Comparison of ENCODE assay signal across 8 mouse cellular contexts in genomic region chr9:121669348-121669791, GRCm38 (mm10). TPM values are rescaled to one million over a fixed set of nuclear protein-coding genes. Genes with fewer than 3 reads are reported as not detected.
DNase-seq lines count a peak whose midpoint lies in the region; ATAC-seq lines count a peak whose summit lies in the region.

No protein-coding gene starts in this region.

- ATAC-seq in hindbrain, embryonic 11.5 days (ENCODE audit: low FRiP score) = peak; percentile 68
- ATAC-seq in limb, embryonic 13.5 days (ENCODE audit: low FRiP score, low read depth) = peak; percentile 69; the same call in 1 of the 2 replicates
- peak; percentile 71 for ATAC-seq in midbrain, embryonic 12.5 days (ENCODE audit: low FRiP score, low read depth)

- WGBS in hindbrain, embryonic 11.5 days = under 1% methylated on average over 28 of the region's 28 CpGs
- under 1% methylated on average over 28 of the region's 28 CpGs for WGBS in limb, embryonic 13.5 days
- WGBS in midbrain, embryonic 12.5 days = under 1% methylated on average over 28 of the region's 28 CpGs

- no peak overlapping the region for H3K27ac ChIP-seq in hindbrain, embryonic 11.5 days (ENCODE audit: low read depth, low read length)
- no peak overlapping the region for H3K27ac ChIP-seq in limb, embryonic 13.5 days
- no peak overlapping the region for H3K27ac ChIP-seq in midbrain, embryonic 12.5 days (replicated peaks)

- peak overlapping the region; percentile 20 for H3K4me3 ChIP-seq in hindbrain, embryonic 11.5 days (ENCODE audit: low read depth, low read length)
- H3K4me3 ChIP-seq in limb, embryonic 13.5 days = peak overlapping the region; percentile 35
- peak overlapping the region; percentile 32 for H3K4me3 ChIP-seq in midbrain, embryonic 12.5 days

- H3K9ac ChIP-seq in hindbrain, embryonic 11.5 days (ENCODE audit: low read depth, low read length) = peak overlapping the region; percentile 32
- H3K9ac ChIP-seq in limb, embryonic 13.5 days = peak overlapping the region; percentile 53
- peak overlapping the region; percentile 35; the same call in 1 of the 2 replicates for H3K9ac ChIP-seq in midbrain, embryonic 12.5 days (replicated peaks)

- H3K4me1 ChIP-seq in hindbrain, embryonic 11.5 days (replicated peaks; ENCODE audit: control insufficient read depth, insufficient read depth, low read length) = peaks cover 9% of the 10 kb centered on the region
- H3K4me1 ChIP-seq in limb, embryonic 13.5 days = peaks cover 28% of the 10 kb centered on the region
- H3K4me1 ChIP-seq in midbrain, embryonic 12.5 days = peaks cover 23% of the 10 kb centered on the region

- DNase-seq in ES-CJ7 (ENCODE audit: low read depth, low spot score) = peak; percentile 67
- peak; percentile 70 to 79 for DNase-seq in adrenal gland, postnatal 36 days
- peak; percentile 63 for DNase-seq in forelimb bud, embryonic 11.5 days (ENCODE audit: low read depth, low spot score)
- DNase-seq in hindbrain, embryonic 11.5 days (ENCODE audit: low spot score) = peak; percentile 83
- DNase-seq in spleen, postnatal 14 days (ENCODE audit: low spot score in 2 of 2) = peak; percentile 24 to 37
- DNase-seq in layer of hippocampus, postnatal 14 days (ENCODE audit: low spot score in 2 of 2) = no peak

- H3K36me3 ChIP-seq in hindbrain, embryonic 11.5 days (ENCODE audit: control insufficient read depth, insufficient read depth, low read length) = no peaks in the 10 kb centered on the region
- H3K36me3 ChIP-seq in limb, embryonic 13.5 days = no peaks in the 10 kb centered on the region
- no peaks in the 10 kb centered on the region for H3K36me3 ChIP-seq in midbrain, embryonic 12.5 days

- peak overlapping the region; percentile 49 for H3K4me2 ChIP-seq in hindbrain, embryonic 11.5 days (replicated peaks; ENCODE audit: low read depth, low read length)
- peak overlapping the region; percentile 64 for H3K4me2 ChIP-seq in limb, embryonic 13.5 days (replicated peaks)
- peak overlapping the region; percentile 56 for H3K4me2 ChIP-seq in midbrain, embryonic 12.5 days (replicated peaks)

- peaks cover 3% of the 10 kb centered on the region; the same call in 1 of the 2 replicates for H3K27me3 ChIP-seq in hindbrain, embryonic 11.5 days (ENCODE audit: control insufficient read depth, insufficient read depth, low read length)
- H3K27me3 ChIP-seq in limb, embryonic 13.5 days = peaks cover 52% of the 10 kb centered on the region
- peaks cover 41% of the 10 kb centered on the region for H3K27me3 ChIP-seq in midbrain, embryonic 12.5 days

- H3K9me3 ChIP-seq in hindbrain, embryonic 11.5 days (ENCODE audit: control insufficient read depth, low read length) = no peaks in the 10 kb centered on the region
- H3K9me3 ChIP-seq in limb, embryonic 13.5 days = no peaks in the 10 kb centered on the region
- H3K9me3 ChIP-seq in midbrain, embryonic 12.5 days = no peaks in the 10 kb centered on the region

RNA-seq across cellular contexts. Expression of gene Vipr1, which starts 26.9 kb away (rescaled TPM):
- under 1 TPM; 0.26 to 0.40 TPM for total RNA-seq in adrenal gland, postnatal 36 days (2021)
- 0.57 and 0.67 TPM in 2 replicates for polyA plus RNA-seq in hindbrain, embryonic 11.5 days (2014; fragmentation: Nextera tagmentation; extraction: Ambion mirVana)
- polyA plus RNA-seq in limb, embryonic 13.5 days (2015; fragmentation: Nextera tagmentation; extraction: Ambion mirVana) = 0.42 and 0.85 TPM in 2 replicates
- polyA plus RNA-seq in midbrain, embryonic 12.5 days (2016; fragmentation: Nextera tagmentation; extraction: Ambion mirVana) = 0.18 and 0.26 TPM in 2 replicates
- total RNA-seq in layer of hippocampus, postnatal 14 days (2021) = 10 to 100 TPM; 10.6 TPM

RNA-seq across cellular contexts. Expression of gene Lyzl4, which starts 27.5 kb away (rescaled TPM):
- not detected for total RNA-seq in adrenal gland, postnatal 36 days (2021)
- 0.25 TPM in 1 of 2 replicates, not detected in the other for polyA plus RNA-seq in hindbrain, embryonic 11.5 days (2014; fragmentation: Nextera tagmentation; extraction: Ambion mirVana)
- 0.32 and 0.54 TPM in 2 replicates for polyA plus RNA-seq in limb, embryonic 13.5 days (2015; fragmentation: Nextera tagmentation; extraction: Ambion mirVana)
- polyA plus RNA-seq in midbrain, embryonic 12.5 days (2016; fragmentation: Nextera tagmentation; extraction: Ambion mirVana) = not detected in 2 replicates
- total RNA-seq in layer of hippocampus, postnatal 14 days (2021) = 1 to 10 TPM in 1 of 2 experiments, under 1 TPM in 1; 0.69 to 1.3 TPM

RNA-seq across cellular contexts. Expression of gene Sec22c, which starts 35.9 kb away (rescaled TPM):
- total RNA-seq in adrenal gland, postnatal 36 days (2021) = 1 to 10 TPM; 5.2 to 6.3 TPM
- 15.7 and 22.9 TPM in 2 replicates for polyA plus RNA-seq in hindbrain, embryonic 11.5 days (2014; fragmentation: Nextera tagmentation; extraction: Ambion mirVana)
- 13.4 and 15.4 TPM in 2 replicates for polyA plus RNA-seq in limb, embryonic 13.5 days (2015; fragmentation: Nextera tagmentation; extraction: Ambion mirVana)
- 25.9 and 29.5 TPM in 2 replicates for polyA plus RNA-seq in midbrain, embryonic 12.5 days (2016; fragmentation: Nextera tagmentation; extraction: Ambion mirVana)
- total RNA-seq in layer of hippocampus, postnatal 14 days (2021) = 10 to 100 TPM; 26.4 to 28.7 TPM

RNA-seq across cellular contexts. Expression of gene Ss18l2, which starts 40.8 kb away (rescaled TPM):
- total RNA-seq in adrenal gland, postnatal 36 days (2021) = 10 to 100 TPM; 41.6 to 57.2 TPM
- 122 and 131 TPM in 2 replicates for polyA plus RNA-seq in hindbrain, embryonic 11.5 days (2014; fragmentation: Nextera tagmentation; extraction: Ambion mirVana)
- 128 and 142 TPM in 2 replicates for polyA plus RNA-seq in limb, embryonic 13.5 days (2015; fragmentation: Nextera tagmentation; extraction: Ambion mirVana)
- polyA plus RNA-seq in midbrain, embryonic 12.5 days (2016; fragmentation: Nextera tagmentation; extraction: Ambion mirVana) = 107 TPM in 2 replicates
- 10 to 100 TPM; 83.1 to 92.6 TPM for total RNA-seq in layer of hippocampus, postnatal 14 days (2021)

RNA-seq across cellular contexts. Expression of gene Nktr, which starts 49.6 kb away (rescaled TPM):
- total RNA-seq in adrenal gland, postnatal 36 days (2021) = 10 to 100 TPM; 58.2 to 90.2 TPM
- 61.8 and 105 TPM in 2 replicates for polyA plus RNA-seq in hindbrain, embryonic 11.5 days (2014; fragmentation: Nextera tagmentation; extraction: Ambion mirVana)
- polyA plus RNA-seq in limb, embryonic 13.5 days (2015; fragmentation: Nextera tagmentation; extraction: Ambion mirVana) = 82.4 and 84.1 TPM in 2 replicates
- 73.6 and 75.3 TPM in 2 replicates for polyA plus RNA-seq in midbrain, embryonic 12.5 days (2016; fragmentation: Nextera tagmentation; extraction: Ambion mirVana)
- 100 to 1,000 TPM; 105 to 121 TPM for total RNA-seq in layer of hippocampus, postnatal 14 days (2021)

Comparison
In these comparisons a context has a peak if more than half of its experiments do, and no peak if none do; other contexts are left out.
1. DNase-seq: peak in ES-CJ7 (single experiment), adrenal gland, postnatal 36 days (2 of 2), forelimb bud, embryonic 11.5 days (single experiment), hindbrain, embryonic 11.5 days (single experiment) and spleen, postnatal 14 days (2 of 2); none in layer of hippocampus, postnatal 14 days (0 of 2).
2. Peak in every context shown above with its lines, with median percentiles within 50 percentile points of each other: ATAC-seq, H3K4me2 ChIP-seq, H3K4me3 ChIP-seq and H3K9ac ChIP-seq.